Mouse (Mus musculus) forebrain, postnatal 0 days (tissue): ENCODE data around the gene Tspan33. TPM values are rescaled to one million over a fixed set of nuclear protein-coding genes. Genes with fewer than 3 reads are reported as not detected.

ENCODE experiments used
- ATAC-seq: fragments of 200-750 bp; cut with Nextera tagmentation; 2 replicates; pipeline ENCODE4 v1.8.0; 2017; ENCODE audit warnings: mild to moderate bottlenecking, moderate library complexity
- DNase-seq: peaks from one replicate; pipeline ENCODE4 v3.0.0-alpha.2; 2015
- H3K27ac ChIP-seq: fragments of 300-500 bp; sonication (generic); 2 replicates; pipeline ENCODE4 v1.5.1; 2014; ENCODE audit warnings: low read depth, mild to moderate bottlenecking, antibody characterized with exemption, low read length, moderate library complexity, mixed read lengths
- H3K27me3 ChIP-seq: fragments of 300-500 bp; sonication (generic); 2 replicates; pipeline ENCODE4 v1.6.1; 2014; ENCODE audit warnings: mild to moderate bottlenecking, low read length, mixed read lengths; ENCODE audit not compliant: insufficient read depth
- H3K36me3 ChIP-seq: fragments of 300-500 bp; sonication (generic); 2 replicates; pipeline ENCODE4 v1.6.1; 2014; ENCODE audit warnings: mild to moderate bottlenecking, moderate library complexity; ENCODE audit not compliant: insufficient read depth
- H3K4me1 ChIP-seq: fragments of 300-500 bp; sonication (generic); 2 replicates; pipeline ENCODE4 v1.6.1; 2014; ENCODE audit warnings: antibody characterized with exemption; ENCODE audit not compliant: insufficient read depth
- H3K4me2 ChIP-seq: fragments of 300-500 bp; sonication (generic); 2 replicates; pipeline ENCODE4 v1.6.1; 2014; ENCODE audit warnings: low read depth, mild to moderate bottlenecking, moderate library complexity
- H3K4me3 ChIP-seq: fragments of 300-500 bp; sonication (generic); 2 replicates; pipeline ENCODE4 v1.5.1; 2014; ENCODE audit warnings: low read depth, low read length, mixed read lengths
- H3K9ac ChIP-seq: fragments of 300-500 bp; sonication (generic); 2 replicates; pipeline ENCODE4 v1.6.1; 2014; ENCODE audit warnings: mild to moderate bottlenecking
- H3K9me3 ChIP-seq: fragments of 300-500 bp; sonication (generic); 2 replicates; pipeline ENCODE4 v1.6.1; 2016; ENCODE audit warnings: low read length
- CTCF ChIP-seq: sonication (generic); IDR thresholded peaks from 2 replicates; pipeline ENCODE4 v1.5.1; 2016; ENCODE audit warnings: antibody characterized with exemption, control low read depth, low read depth
- WGBS: fragments of 180-500 bp; shearing (Covaris S2); extraction: QIAGEN DNeasy Blood & Tissue Kit; methylation state at CpG from one replicate; pipeline ENCODE4 v1.1.7; 2014; 5-methylcytosine and 5-hydroxymethylcytosine counted together
- polyA plus RNA-seq: library from polyadenylated mRNA; unstranded; fragments of >200 nt; fragmentation: Nextera tagmentation; extraction: Ambion mirVana; gene quantifications from 2 replicates; pipeline ENCODE4 v1.2.1, GENCODE M21; 2015
- total RNA-seq: library from RNA; depleted of rRNA; stranded (reverse); fragments of >200 nt; gene quantifications from 2 replicates; pipeline ENCODE4 v1.2.3, GENCODE M21; 2014

The Tspan33 gene
- total and polyA plus RNA-seq, 2 experiments from 2014 or later: 9.4 to 12.5 TPM

- ATAC-seq (peak; percentile 53), DNase-seq (peak; percentile 69)
- 41% methylated on average over 3 of the region's 3 CpGs for WGBS
- Histone ChIP-seq H3K9me3 (no peaks in the 10 kb centered on the region), H3K4me1 (no peaks in the 10 kb centered on the region), H3K9ac (no peak overlapping the region), H3K4me3 (no peak overlapping the region), H3K27ac (no peak overlapping the region), H3K27me3 (no peaks in the 10 kb centered on the region), H3K4me2 (no peak overlapping the region), H3K36me3 (no peaks in the 10 kb centered on the region)
- TF ChIP-seq CTCF: peak; percentile 81
Observed at GRCm38 (mm10) chr6:29712011-29712584, 18.1 kb downstream of the Tspan33 start.

- ATAC-seq (no peak), DNase-seq (no peak)
- Histone ChIP-seq H3K9me3 (no peaks in the 10 kb centered on the region), H3K9ac (no peak overlapping the region), H3K27me3 (no peaks in the 10 kb centered on the region), H3K36me3 (no peaks in the 10 kb centered on the region), H3K4me2 (no peak overlapping the region), H3K27ac (no peak overlapping the region), H3K4me1 (peaks cover 14% of the 10 kb centered on the region), H3K4me3 (no peak overlapping the region)
- 81% methylated on average over 10 of the region's 10 CpGs for WGBS
- TF ChIP-seq CTCF: no peak
Observed at GRCm38 (mm10) chr6:29716624-29717365, 22.8 kb downstream of the Tspan33 start.

DNA sequence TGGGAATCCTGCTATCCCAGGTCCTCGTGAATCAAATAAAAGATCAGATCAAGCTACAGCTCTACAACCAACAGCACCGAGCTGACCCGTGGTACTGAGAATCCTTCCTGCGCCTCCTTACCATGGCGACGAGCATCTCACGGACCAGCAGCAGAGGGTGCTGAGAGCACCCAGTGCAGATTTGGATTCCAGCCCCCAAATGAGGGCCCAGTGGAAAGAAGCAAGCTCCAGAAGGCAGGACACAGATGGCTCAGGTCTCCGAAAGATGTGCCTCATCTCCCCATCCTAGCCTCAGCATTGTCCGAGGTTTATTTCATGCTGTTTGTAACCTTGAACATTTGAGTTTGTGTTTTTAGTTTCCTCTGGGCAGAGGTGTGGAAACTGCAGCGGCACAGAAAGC, 23.5 kb downstream of the Tspan33 start:
- Histone ChIP-seq H3K4me1 (peaks cover 14% of the 10 kb centered on the region), H3K36me3 (no peaks in the 10 kb centered on the region), H3K9me3 (no peaks in the 10 kb centered on the region), H3K4me2 (peak overlapping the region; percentile 54), H3K27ac (no peak overlapping the region), H3K9ac (peak overlapping the region; percentile 52; the same call in 1 of the 2 replicates), H3K27me3 (no peaks in the 10 kb centered on the region), H3K4me3 (no peak overlapping the region)
- TF ChIP-seq CTCF: no peak
- no peak for ATAC-seq
- no peak for DNase-seq
- 51% methylated on average over 10 of the region's 10 CpGs for WGBS

DNA sequence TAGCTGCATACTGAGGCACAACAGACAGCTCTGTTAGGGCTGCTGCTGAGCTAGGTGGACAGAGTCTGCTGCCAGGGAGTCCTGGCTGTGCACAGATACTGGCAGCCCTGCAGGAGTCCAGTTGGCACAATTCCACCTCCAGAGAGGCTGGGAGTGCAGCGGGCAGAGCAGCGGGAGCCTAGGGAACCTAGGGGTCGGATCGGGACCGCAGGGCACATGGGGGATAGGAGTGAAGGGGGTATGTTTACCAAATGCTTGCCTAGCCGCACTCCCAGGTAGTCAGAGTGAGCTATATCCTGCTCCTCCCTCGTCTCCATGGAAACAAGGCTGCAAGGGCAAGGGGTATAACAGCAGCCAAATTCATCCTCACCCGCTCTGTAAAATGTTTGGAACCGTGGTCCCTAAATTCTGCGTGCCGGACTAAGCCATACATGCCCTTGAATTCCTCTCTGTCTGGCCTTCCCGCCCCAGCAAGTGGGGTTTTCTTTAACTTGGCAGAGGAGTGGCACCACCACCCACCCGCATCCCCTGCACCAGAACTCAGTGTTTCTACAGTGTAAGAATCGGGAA, 24.0 kb downstream of the Tspan33 start:
- Histone ChIP-seq H3K4me3 (peak overlapping the region; percentile 9; the same call in 1 of the 2 replicates), H3K27me3 (no peaks in the 10 kb centered on the region), H3K4me2 (peak overlapping the region; percentile 54), H3K27ac (no peak overlapping the region; the same call in 1 of the 2 replicates), H3K9ac (peak overlapping the region; percentile 52; the same call in 1 of the 2 replicates), H3K9me3 (no peaks in the 10 kb centered on the region), H3K4me1 (peaks cover 14% of the 10 kb centered on the region), H3K36me3 (no peaks in the 10 kb centered on the region)
- TF ChIP-seq CTCF: no peak
- 9% methylated on average over 14 of the region's 14 CpGs for WGBS
- DNase-seq (peak; percentile 56), ATAC-seq (peak; percentile 60)

DNA sequence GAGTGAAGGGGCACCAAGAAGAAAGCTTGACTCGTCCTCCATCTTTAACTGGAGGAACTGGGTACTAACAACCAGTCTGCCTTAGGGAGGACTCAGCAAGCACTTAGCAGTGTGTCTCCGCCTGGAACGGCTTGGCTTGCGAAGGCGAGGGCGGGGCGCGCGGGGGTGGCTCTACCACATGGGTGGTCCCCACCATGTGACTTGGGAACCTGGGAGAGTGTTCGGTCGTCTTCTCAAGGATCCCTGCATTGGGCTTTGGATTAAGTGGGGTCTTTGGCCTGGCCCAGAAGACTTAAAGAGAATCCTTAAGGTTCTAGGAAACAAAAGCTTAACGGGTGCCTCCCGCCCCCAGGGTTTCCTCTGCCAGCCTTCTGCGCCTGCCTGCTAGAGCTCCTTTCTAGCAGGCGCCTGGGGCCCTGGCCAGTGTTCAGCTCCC, 24.9 kb downstream of the Tspan33 start:
- ATAC-seq (peak; percentile 95), DNase-seq (peak; percentile 80)
- H3K27me3 ChIP-seq: no peaks in the 10 kb centered on the region
- H3K4me1 ChIP-seq: peaks cover 14% of the 10 kb centered on the region
- peak overlapping the region; percentile 54 for H3K4me2 ChIP-seq
- H3K27ac ChIP-seq: peak overlapping the region; percentile 76
- H3K36me3 ChIP-seq: no peaks in the 10 kb centered on the region
- no peaks in the 10 kb centered on the region for H3K9me3 ChIP-seq
- H3K9ac ChIP-seq: peak overlapping the region; percentile 52
- no peak for TF ChIP-seq CTCF
- H3K4me3 ChIP-seq: peak overlapping the region; percentile 35
- WGBS: under 1% methylated on average over 15 of the region's 15 CpGs

GRCm38 (mm10) chr6:29721890-29722289, 27.9 kb downstream of the Tspan33 start:
- no peak overlapping the region for H3K4me3 ChIP-seq
- no peaks in the 10 kb centered on the region for H3K36me3 ChIP-seq
- no peak overlapping the region for H3K9ac ChIP-seq
- WGBS: 76% methylated on average over 2 of the region's 2 CpGs
- no peak for DNase-seq
- no peak overlapping the region for H3K27ac ChIP-seq
- H3K4me2 ChIP-seq: no peak overlapping the region
- H3K9me3 ChIP-seq: no peaks in the 10 kb centered on the region
- ATAC-seq: no peak
- no peaks in the 10 kb centered on the region for H3K27me3 ChIP-seq
- no peak for TF ChIP-seq CTCF
- peaks cover 14% of the 10 kb centered on the region for H3K4me1 ChIP-seq

DNA sequence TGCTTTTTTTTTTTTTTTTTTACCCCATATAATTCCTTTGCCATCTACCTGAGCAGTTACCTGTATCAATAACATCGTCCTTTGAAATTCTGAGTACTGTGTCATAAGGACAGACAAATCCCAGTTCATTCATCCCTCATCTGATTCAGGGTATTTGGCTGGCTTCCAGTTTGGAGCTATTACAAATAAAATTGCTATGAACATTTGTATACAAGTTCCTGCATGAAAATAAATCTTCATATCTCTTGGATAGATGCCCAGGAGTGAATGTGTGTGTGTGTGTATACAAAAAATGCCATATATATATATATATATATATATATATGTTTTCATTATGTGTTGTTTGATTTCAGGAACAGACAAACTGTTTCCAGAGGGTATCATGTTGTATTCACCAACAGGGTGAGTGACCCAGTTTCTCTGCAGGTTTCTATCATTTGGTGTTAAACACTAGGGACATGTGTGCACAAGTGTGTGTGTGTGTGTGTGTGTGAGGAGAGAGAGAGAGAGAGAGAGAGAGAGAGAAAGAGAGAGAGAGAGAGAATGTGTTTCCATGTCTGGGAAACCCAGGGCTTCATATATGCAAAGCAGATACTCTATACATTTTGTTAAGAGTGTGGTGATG, 32.7 kb downstream of the Tspan33 start:
- Histone ChIP-seq H3K4me2 (no peak overlapping the region), H3K9me3 (no peaks in the 10 kb centered on the region), H3K36me3 (no peaks in the 10 kb centered on the region), H3K9ac (no peak overlapping the region), H3K4me1 (no peaks in the 10 kb centered on the region), H3K27me3 (no peaks in the 10 kb centered on the region), H3K27ac (no peak overlapping the region), H3K4me3 (no peak overlapping the region)
- no peak for TF ChIP-seq CTCF
- ATAC-seq: no peak
- DNase-seq: no peak
- 57% methylated on average over 1 of the region's 1 CpGs for WGBS
